9 mouse cellular contexts compared by ENCODE assay signal in the genomic region with DNA sequence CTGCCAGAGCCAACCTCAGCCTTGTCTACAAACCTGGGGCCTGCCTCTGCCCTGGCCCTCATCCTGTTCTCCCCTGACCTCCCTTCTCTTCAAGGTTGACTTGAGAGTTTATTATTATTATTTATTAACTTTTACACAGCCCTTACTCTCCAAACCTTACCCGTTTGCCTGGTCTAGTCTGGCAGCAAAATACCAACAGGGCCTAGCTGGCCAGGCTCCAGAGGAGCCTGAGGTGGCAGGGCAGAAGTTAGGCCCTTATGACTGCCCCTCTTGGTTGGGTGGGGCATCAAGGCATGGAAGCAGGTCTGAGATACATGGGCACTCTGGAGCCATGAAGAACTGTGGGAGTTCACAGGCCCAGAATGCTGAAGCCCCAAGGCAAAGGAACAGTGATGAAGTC. TPM values are rescaled to one million over a fixed set of nuclear protein-coding genes. Genes with fewer than 3 reads are reported as not detected.
DNase-seq lines count a peak whose midpoint lies in the region; ATAC-seq and TF ChIP-seq lines count a peak whose summit lies in the region.
"Had no signal": no experiment of that assay in that cellular context is flagged by ENCODE, and none has a peak within 500 bp of the region (broad histone marks: within the 10 kb centered on the region; RNA-seq: fewer than 3 reads in every experiment).

No protein-coding gene starts in this region.

- H3K4me3 ChIP-seq in heart, embryonic 13.5 days, result no peak overlapping the region
- H3K4me3 ChIP-seq in embryonic facial prominence, embryonic 14.5 days (ENCODE audit: low read depth, low read length), result no peak overlapping the region
- no peak overlapping the region for H3K4me3 ChIP-seq in kidney, adult 2 months (ENCODE audit: insufficient read depth, low read depth, low read length)
- peak overlapping the region; percentile 98; the same call in 1 of the 2 replicates for H3K4me3 ChIP-seq in midbrain, embryonic 14.5 days (replicated peaks; ENCODE audit: low read depth, low read length)

- WGBS in heart, embryonic 13.5 days, result 75% methylated on average over 1 of the region's 1 CpGs
- WGBS in embryonic facial prominence, embryonic 14.5 days, result 81% methylated on average over 1 of the region's 1 CpGs
- 8% methylated on average over 1 of the region's 1 CpGs for WGBS in kidney, adult 2 months
- 83% methylated on average over 1 of the region's 1 CpGs for WGBS in midbrain, embryonic 14.5 days

- peak overlapping the region; percentile 24; the same call in 1 of the 2 replicates for H3K27ac ChIP-seq in heart, embryonic 13.5 days (replicated peaks)
- H3K27ac ChIP-seq in embryonic facial prominence, embryonic 14.5 days (replicated peaks; ENCODE audit: low read depth, low read length), result no peak overlapping the region
- H3K27ac ChIP-seq in kidney, adult 2 months (ENCODE audit: insufficient read depth, low read depth, low read length), result peak overlapping the region; percentile 92
- peak overlapping the region; percentile 98 for H3K27ac ChIP-seq in midbrain, embryonic 14.5 days (replicated peaks; ENCODE audit: low read depth, low read length)

- H3K9me3 ChIP-seq in heart, embryonic 13.5 days, result no peaks in the 10 kb centered on the region
- no peaks in the 10 kb centered on the region for H3K9me3 ChIP-seq in embryonic facial prominence, embryonic 14.5 days (ENCODE audit: control insufficient read depth, low read length)
- no peaks in the 10 kb centered on the region for H3K9me3 ChIP-seq in midbrain, embryonic 14.5 days (ENCODE audit: control insufficient read depth, low read length)

- DNase-seq in heart, postnatal 10 days, result no peak
- no peak for DNase-seq in embryonic facial prominence, embryonic 14.5 days (ENCODE audit: low spot score)
- DNase-seq in kidney, adult 2 months, result peak; percentile 94
- no peak for DNase-seq in midbrain, embryonic 14.5 days
- no peak for DNase-seq in right cerebral cortex, postnatal 14 days
- DNase-seq in left cerebral cortex, adult 11 months (ENCODE audit: low spot score), result no peak
- DNase-seq: thymus, postnatal 25 days had no signal

- intact Hi-C loops in heart, postnatal 10 days (cut with DNase I), result loop anchor here (2.0 kb wide), 1 partner anchor 55 kb away; no protein-coding TSS in a partner anchor

- H3K36me3 ChIP-seq in heart, embryonic 13.5 days, result peaks cover 71% of the 10 kb centered on the region
- H3K36me3 ChIP-seq in embryonic facial prominence, embryonic 14.5 days (ENCODE audit: control insufficient read depth, insufficient read depth, low read length), result peaks cover 70% of the 10 kb centered on the region
- peaks cover 3% of the 10 kb centered on the region; the same call in 1 of the 2 replicates for H3K36me3 ChIP-seq in kidney, adult 2 months (ENCODE audit: control insufficient read depth, insufficient read depth, low read length)
- peaks cover 64% of the 10 kb centered on the region for H3K36me3 ChIP-seq in midbrain, embryonic 14.5 days (ENCODE audit: control insufficient read depth, insufficient read depth, low read length)

- no peak for ATAC-seq in heart, embryonic 13.5 days (ENCODE audit: extremely low read depth, insufficient number of reproducible peaks, low FRiP score, low TSS enrichment)
- no peak for ATAC-seq in embryonic facial prominence, embryonic 14.5 days (ENCODE audit: low read depth)
- ATAC-seq in midbrain, embryonic 14.5 days (ENCODE audit: low FRiP score, low TSS enrichment), result no peak
- ATAC-seq in monocyte, adult 5-6 weeks (replicated peaks; ENCODE audit: insufficient number of reproducible peaks, low FRiP score, low TSS enrichment, poor library complexity, severe bottlenecking), result no peak

- H3K4me1 ChIP-seq in heart, embryonic 13.5 days, result peaks cover 87% of the 10 kb centered on the region
- peaks cover 37% of the 10 kb centered on the region for H3K4me1 ChIP-seq in embryonic facial prominence, embryonic 14.5 days (ENCODE audit: control insufficient read depth, insufficient read depth, low read length)
- H3K4me1 ChIP-seq in kidney, adult 2 months (ENCODE audit: control insufficient read depth, insufficient read depth, low read length), result peaks cover 69% of the 10 kb centered on the region
- peaks cover 46% of the 10 kb centered on the region for H3K4me1 ChIP-seq in midbrain, embryonic 14.5 days (ENCODE audit: control insufficient read depth, insufficient read depth, low read length)

- peak overlapping the region; percentile 99 for H3K9ac ChIP-seq in heart, embryonic 13.5 days
- H3K9ac ChIP-seq in embryonic facial prominence, embryonic 14.5 days (ENCODE audit: low read depth, low read length), result peak overlapping the region; percentile 49; the same call in 1 of the 2 replicates
- peak overlapping the region; percentile 66; the same call in 1 of the 2 replicates for H3K9ac ChIP-seq in midbrain, embryonic 14.5 days (replicated peaks; ENCODE audit: low read length)

- no peak for TF ChIP-seq POLR2A in kidney, adult 2 months (IDR thresholded peaks at IDR 0.05; ENCODE audit: low read depth, low read length)

- TF ChIP-seq CTCF in kidney, adult 2 months (conservative IDR thresholded peaks at IDR 0.05; ENCODE audit: insufficient read depth, insufficient read length, low read depth, low read length), result no peak

- H3K4me2 ChIP-seq in heart, embryonic 13.5 days, result no peak overlapping the region
- H3K4me2 ChIP-seq in embryonic facial prominence, embryonic 14.5 days (ENCODE audit: low read depth, low read length), result no peak overlapping the region
- peak overlapping the region; percentile 99 for H3K4me2 ChIP-seq in midbrain, embryonic 14.5 days (ENCODE audit: low read length)

- H3K27me3 ChIP-seq in heart, embryonic 13.5 days (replicated peaks), result no peaks in the 10 kb centered on the region
- H3K27me3 ChIP-seq in embryonic facial prominence, embryonic 14.5 days (replicated peaks; ENCODE audit: control insufficient read depth, insufficient read depth, low read length), result no peaks in the 10 kb centered on the region
- H3K27me3 ChIP-seq in kidney, adult 2 months (replicated peaks; ENCODE audit: control insufficient read depth, insufficient read depth, low read length), result no peaks in the 10 kb centered on the region
- no peaks in the 10 kb centered on the region for H3K27me3 ChIP-seq in midbrain, embryonic 14.5 days (ENCODE audit: control insufficient read depth, insufficient read depth, low read length)

RNA-seq across cellular contexts. Expression of gene Trim8, which starts 6.3 kb away (rescaled TPM):
- polyA plus RNA-seq in heart, embryonic 13.5 days (2015; fragmentation: Nextera tagmentation; extraction: Ambion mirVana), result 13.2 and 13.9 TPM in 2 replicates
- total RNA-seq in heart, postnatal 10 days (2021), result 10 to 100 TPM; 49.9 to 50.6 TPM
- polyA plus RNA-seq in embryonic facial prominence, embryonic 14.5 days (2014; fragmentation: Nextera tagmentation; extraction: Ambion mirVana), result 21.5 and 27.1 TPM in 2 replicates
- polyA plus RNA-seq in kidney, adult 2 months (2012; rRNA removed), result 41.3 and 43.6 TPM in 2 replicates
- polyA plus RNA-seq in midbrain, embryonic 14.5 days (2014; fragmentation: Nextera tagmentation; extraction: Ambion mirVana), result 36.5 and 38.5 TPM in 2 replicates
- total RNA-seq in monocyte, adult 5-6 weeks (2017), result 35.4 to 50.0 TPM (median 39.9 TPM) in 3 replicates

Comparison
In these comparisons a context has a peak if more than half of its experiments do, and no peak if none do; other contexts are left out.
1. H3K9ac ChIP-seq: peak in every context shown above with its lines; median percentile 99 in heart, embryonic 13.5 days; 66 in midbrain, embryonic 14.5 days; 49 in embryonic facial prominence, embryonic 14.5 days.